Mouse (Mus musculus) retina, postnatal 1 day (tissue): ENCODE measurements around the gene Bicd2.

Experiments
- DNase-seq: peaks from one replicate; pipeline ENCODE4 v3.0.0-alpha.2; 2012

The Bicd2 gene

GRCm38 (mm10) chr13:49407795-49408194 is 66.4 kb downstream of the Bicd2 start:
- DNase-seq = no peak

DNA sequence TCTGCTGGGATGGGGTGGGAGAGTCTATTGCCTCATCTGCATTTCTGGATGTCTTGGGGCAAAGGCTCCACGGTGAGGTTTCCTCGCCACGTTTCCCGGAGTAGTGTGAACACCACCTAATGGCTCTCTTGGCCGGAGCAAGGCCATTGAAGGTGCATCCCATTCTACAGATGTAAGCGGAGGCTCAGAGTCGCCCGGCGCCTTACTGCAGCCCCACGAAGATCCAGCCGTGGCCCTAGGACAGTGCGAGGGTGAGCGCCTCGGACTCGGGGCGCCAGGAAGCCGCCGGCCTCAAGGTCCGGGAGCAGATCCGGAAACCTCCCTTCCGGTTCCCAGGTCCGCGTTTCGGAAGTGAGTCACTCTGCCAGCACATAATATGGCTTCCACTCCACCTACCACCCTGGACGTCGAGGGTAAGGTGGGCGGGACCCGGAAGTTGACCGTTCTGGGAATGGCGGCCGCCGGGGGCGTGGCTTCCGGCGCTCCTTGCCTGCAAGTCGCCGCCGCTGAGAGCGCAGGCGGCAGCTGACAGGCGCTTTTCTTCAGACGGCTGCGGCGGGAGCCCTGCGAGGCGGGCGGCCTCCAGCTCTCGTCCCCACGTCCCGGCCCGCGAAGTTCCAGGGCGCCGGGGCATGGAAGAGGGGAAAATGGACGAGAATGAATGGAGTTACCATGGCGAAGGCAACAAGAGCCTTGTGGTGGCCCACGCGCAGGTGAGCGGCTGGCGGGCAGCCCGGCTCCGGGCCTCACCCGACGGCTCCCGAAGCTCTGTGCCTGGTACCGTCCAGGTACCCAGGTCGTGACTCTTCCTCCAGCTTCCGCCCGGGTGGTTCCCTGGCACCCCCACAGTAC is 79.6 kb downstream of the Bicd2 start, which contains the start of gene Ippk:
Ippk (plus strand) TSS at position 496 of the 852 bp plus-strand sequence.
- peak; percentile 99 for DNase-seq

DNA sequence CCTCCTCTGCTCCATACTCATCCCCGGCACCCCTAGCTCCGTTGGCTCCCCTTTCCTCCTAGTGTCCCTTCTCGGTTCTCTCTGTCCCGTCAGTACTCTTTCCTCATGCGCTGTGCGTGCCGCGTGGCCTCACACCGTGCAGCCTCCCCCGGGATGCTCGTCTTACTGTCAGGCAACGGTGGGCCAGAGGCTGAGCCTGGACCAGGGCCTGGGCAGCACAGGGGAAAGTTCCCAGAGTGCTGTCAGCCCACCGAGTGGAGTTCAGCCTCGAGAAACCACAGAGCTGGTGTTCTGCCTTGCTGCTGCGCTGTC is 80.2 kb downstream of the Bicd2 start:
- DNase-seq = no peak

DNA sequence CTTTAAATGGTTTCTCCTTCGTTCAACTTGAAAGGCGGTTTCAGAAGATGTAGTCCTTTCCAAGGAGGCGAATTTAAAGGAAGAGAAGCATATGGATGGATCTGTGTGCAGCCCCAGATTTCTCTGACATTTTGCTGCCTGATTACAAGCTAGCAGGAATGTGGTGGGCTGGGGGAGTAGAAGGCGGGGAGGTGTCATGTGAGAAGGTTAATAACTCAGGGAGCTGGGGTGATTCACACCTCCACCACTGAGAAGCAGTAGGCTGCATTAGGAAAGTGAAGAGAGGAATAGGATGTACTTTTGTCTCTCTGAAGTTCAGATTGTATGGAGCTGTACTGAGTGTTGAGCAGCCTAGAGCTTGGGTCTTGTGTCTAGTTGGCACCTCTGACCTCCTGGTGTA is 80.6 kb downstream of the Bicd2 start:
- DNase-seq = no peak

- DNase-seq = no peak
Observed at GRCm38 (mm10) chr13:49426736-49427135, 85.4 kb downstream of the Bicd2 start.

GRCm38 (mm10) chr13:49428042-49428675 is 86.8 kb downstream of the Bicd2 start:
- DNase-seq = no peak

DNA sequence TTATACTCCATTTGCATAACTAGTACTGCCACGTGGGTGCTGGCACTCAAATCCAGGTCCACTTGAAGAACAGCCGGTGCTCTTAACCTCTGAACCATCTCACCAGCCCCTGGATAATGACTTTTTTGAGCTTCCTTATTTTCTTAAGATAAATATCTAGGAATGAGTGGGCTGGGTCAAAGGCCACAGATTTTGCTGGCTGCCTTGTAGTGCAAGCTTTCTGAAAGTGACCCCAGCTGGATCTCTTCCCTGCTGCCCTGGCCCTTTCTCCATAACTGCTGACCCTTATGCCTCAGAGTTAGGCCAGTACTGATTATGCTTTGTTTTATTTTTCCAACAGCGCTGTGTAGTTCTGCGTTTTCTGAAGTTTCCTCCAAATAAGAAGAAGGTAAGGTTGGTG is 89.1 kb downstream of the Bicd2 start:
- DNase-seq = no peak

GRCm38 (mm10) chr13:49433268-49434029 is 92.1 kb downstream of the Bicd2 start:
- no peak for DNase-seq

DNA sequence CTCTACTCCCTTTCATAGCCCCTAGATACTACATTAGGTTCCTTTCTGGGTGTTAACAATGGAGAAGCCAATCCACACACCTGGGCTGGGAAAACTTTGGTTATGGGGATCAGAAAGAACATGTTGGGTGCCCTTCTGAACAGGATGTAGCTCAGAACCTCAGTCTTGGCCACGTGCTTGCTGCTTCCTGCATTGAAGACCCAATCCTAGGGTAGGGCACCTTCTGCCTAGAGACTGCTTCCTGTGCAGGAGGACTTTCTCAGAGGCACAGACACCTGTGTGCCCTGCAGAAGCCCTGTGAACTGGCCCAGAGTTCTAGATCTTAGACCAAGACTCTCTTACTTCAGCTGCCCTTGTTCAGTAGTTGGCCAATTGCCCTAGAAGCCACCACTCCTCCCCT is 94.4 kb downstream of the Bicd2 start:
- no peak for DNase-seq

DNA sequence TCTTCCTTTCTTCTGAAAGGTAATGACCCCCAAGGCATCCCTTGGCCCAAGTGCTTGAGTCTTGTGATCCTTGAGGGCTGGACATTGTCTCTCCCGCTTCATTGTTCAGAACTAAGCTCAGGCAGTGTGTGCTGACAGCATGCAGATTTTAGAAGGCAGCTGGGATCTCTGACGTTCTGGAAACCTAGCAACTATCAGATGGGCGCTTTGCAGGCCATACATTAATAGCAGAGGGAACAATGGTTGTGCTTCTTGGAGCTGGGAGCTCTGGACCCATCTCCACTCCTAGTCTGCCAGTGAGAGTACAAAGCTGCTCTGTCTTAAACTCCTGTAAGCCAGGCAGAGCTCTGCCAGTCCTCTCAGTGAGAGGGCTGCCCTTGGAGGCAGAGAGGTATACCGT is 94.8 kb downstream of the Bicd2 start:
- no peak for DNase-seq
